ENCODE assay signal across 8 mouse cellular contexts in the genomic region with DNA sequence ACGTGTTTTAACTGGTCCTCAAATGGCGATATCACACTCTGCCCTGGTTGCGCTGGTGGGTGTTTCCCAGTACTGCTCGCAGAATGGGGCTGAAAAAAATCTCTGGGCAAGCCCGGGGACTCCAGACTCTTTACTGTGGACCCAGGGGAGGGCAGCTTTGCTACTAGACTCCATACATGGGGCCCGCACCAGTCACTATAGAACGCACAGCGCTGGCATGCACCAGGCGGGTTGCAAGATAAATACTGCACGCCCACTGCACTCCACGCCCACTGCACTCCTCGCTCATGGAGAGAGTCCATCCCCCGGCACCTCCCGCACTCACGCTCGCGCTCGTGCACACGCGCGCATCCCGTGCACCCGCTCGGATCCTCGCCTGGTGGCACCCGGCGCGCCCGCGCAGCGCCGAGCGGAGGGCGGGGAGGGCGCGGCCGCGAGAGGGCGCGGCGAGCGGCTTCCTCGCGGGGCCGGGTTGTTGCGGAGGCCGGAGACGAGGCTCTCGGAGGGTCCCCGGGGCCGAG. TPM values are rescaled to one million over a fixed set of nuclear protein-coding genes. Genes with fewer than 3 reads are reported as not detected.
DNase-seq lines count a peak whose midpoint lies in the region.

A gene (plus strand): TSS at position 429 of the 521 bp plus-strand sequence.

- DNase-seq in adrenal gland, postnatal 10 days = peak; percentile 80
- peak; percentile 84 for DNase-seq in embryo, embryonic 10 days (ENCODE audit: low spot score)
- DNase-seq in gastrocnemius, postnatal 25 days = peak; percentile 59
- DNase-seq in induced T-regulatory cell, adult 2 months (ENCODE audit: low read depth) = peak; percentile 54
- peak; percentile 59 to 73 for DNase-seq in left cerebral cortex, adult 8-10 months (ENCODE audit: low spot score in 2 of 2)
- peak; percentile 79 to 88 for DNase-seq in lung, postnatal 4 days
- DNase-seq in right cerebral cortex, adult 2 months (ENCODE audit: low spot score in 2 of 2) = peak; percentile 78 to 85
- DNase-seq in urinary bladder, postnatal 36 days (ENCODE audit: low spot score in 2 of 2) = peak; percentile 48 to 66

RNA-seq across cellular contexts. Expression of the gene that starts here (rescaled TPM):
- 1 to 10 TPM; 3.7 to 4.1 TPM for total RNA-seq in adrenal gland, postnatal 10 days (2021)
- 1 to 10 TPM; 2.0 to 3.6 TPM for total RNA-seq in gastrocnemius, postnatal 25 days (2021)
- 10 to 100 TPM; 15.4 to 23.0 (median 19.9) TPM for total RNA-seq in left cerebral cortex, adult 8-10 months (2022)

Comparison
In these comparisons a context has a peak if more than half of its experiments do, and no peak if none do; other contexts are left out.
1. Peak in every context shown above with its lines: DNase-seq.